Mouse (Mus musculus) gastrocnemius, adult 8-10 months (tissue): ENCODE measurements at regions not wholly inside any gene's neighbourhood (a gene's known extent, or its start where the extent isn't known, plus 50 kb on each side); places are given as distances from the start of the nearest gene placed in this dataset.

Experiments
- DNase-seq, 2 experiments: peaks; one replicate each; pipeline ENCODE4 v3.0.0; 2022; ENCODE audit warnings: low spot score in 2 of 2

- DNase-seq = no peak
These were observed 65.5 kb upstream of the C2cd4b start for GRCm38 (mm10) chr9:67693716-67694115.

- DNase-seq = no peak
These were observed 60.4 kb upstream of the C2cd4b start for GRCm38 (mm10) chr9:67698796-67699195.

- peak; percentile 3 to 18 for DNase-seq
These were observed 59.2 kb upstream of the C2cd4b start for GRCm38 (mm10) chr9:67699846-67700579.

- no peak for DNase-seq
These were observed 50.8 kb upstream of the C2cd4b start for GRCm38 (mm10) chr9:67708246-67708960.
